Mouse (Mus musculus) gastrocnemius, adult 2 months (tissue): Measurements from ENCODE around the gene Rab25. TPM values are rescaled to one million over a fixed set of nuclear protein-coding genes. Genes with fewer than 3 reads are reported as not detected.

ENCODE experiments used
- DNase-seq: peaks from one replicate; pipeline ENCODE4 v3.0.0; 2022
- H3K27ac ChIP-seq: fragments of 200-600 bp; 2 replicates; pipeline ENCODE4 v1.8.1; 2022; ENCODE audit warnings: mild to moderate bottlenecking
- H3K4me3 ChIP-seq: fragments of 200-600 bp; 2 replicates; pipeline ENCODE4 v1.8.1; 2022; ENCODE audit warnings: mild to moderate bottlenecking, moderate library complexity
- CTCF ChIP-seq: fragments of 200-600 bp; IDR thresholded peaks from 2 replicates; pipeline ENCODE4 v1.8.1; 2022; ENCODE audit warnings: antibody characterized with exemption, mild to moderate bottlenecking, moderate library complexity
- intact Hi-C: fragments of 180-260 bp; cut with DNase I; formaldehyde crosslinking; loops from one replicate; pipeline ENCODE4 v1.15.1; 2025
- total RNA-seq, 2 experiments: library from RNA; stranded (reverse); gene quantifications; 2 replicates each; pipeline ENCODE4 v1.2.3; 2021

The Rab25 gene
- total RNA-seq, 2 experiments from 2014 or later = not detected

DNA sequence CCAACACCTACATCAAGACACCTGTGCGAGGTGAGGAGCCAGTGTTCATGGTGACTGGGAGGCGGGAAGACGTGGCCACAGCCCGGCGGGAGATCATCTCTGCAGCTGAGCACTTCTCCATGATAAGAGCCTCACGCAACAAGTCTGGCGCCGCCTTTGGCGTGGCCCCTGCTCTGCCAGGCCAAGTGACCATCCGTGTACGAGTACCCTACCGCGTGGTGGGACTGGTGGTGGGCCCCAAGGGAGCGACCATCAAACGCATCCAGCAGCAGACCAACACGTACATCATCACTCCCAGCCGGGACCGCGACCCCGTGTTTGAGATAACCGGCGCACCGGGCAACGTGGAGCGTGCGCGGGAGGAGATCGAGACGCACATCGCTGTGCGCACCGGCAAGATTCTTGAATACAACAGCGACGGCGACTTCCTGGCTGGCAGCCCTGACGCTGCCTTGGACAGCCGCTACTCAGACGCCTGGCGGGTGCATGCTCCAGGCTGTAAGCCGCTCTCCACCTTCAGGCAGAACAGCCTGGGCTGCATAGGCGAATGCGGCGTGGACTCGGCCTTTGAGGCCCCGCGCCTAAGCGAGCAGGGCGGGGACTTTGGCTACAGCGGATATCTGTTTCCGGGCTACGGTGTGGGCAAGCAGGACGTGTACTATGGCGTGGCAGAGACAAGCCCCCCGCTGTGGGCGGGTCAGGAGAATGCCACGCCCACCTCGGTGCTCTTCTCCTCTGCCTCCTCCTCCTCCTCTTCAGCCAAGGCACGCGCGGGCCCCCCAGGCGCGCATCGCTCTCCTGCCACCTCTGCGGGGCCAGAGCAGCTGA, 11.8 kb downstream of the Rab25 start:
- TF ChIP-seq CTCF = no peak
- intact Hi-C loops = no loop called here
- peak overlapping the region; percentile 86 for H3K4me3 ChIP-seq
- peak; percentile 89 for DNase-seq
- peak overlapping the region; percentile 85 for H3K27ac ChIP-seq

DNA sequence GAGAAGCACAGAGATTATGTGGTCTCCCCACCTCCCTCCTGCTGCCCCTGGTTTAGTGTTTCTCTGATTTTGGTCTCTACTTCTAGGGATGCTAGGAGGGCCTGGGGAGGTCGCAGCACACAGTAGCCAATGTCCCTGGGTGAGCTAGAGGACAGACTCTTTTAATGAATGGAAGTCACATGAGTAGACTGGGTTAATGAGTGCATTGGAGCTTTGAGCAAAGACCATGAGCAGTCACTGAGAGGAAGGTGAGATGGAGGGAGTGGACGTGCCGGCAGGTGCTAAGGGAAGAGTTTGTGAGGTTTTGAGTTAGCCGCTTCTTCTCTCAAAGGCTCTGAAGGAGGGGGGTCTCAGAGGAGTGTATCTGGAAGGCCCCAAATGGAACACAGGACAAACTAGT, 12.6 kb downstream of the Rab25 start:
- H3K4me3 ChIP-seq = no peak overlapping the region
- TF ChIP-seq CTCF = no peak
- H3K27ac ChIP-seq = no peak overlapping the region
- intact Hi-C loops = no loop called here
- no peak for DNase-seq

DNA sequence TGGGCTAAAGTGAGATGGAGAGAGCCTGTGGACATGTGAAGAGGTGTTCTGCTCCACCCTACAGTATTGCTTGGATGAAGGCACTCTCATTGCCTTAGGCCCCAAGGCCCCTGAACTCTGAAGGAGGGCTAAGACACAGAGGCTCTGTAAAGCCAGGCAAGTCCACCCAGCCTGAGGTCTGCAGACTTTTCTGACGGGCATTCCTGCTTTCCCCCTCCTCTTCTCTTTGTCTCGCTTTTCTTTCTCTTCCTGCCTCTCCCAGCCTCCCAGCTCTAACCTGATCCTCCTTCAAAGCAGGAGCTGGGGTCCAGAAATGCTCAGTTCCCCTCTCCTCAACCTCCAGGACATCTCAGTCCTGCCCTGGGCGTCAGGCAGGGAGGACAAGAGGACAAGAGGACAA, 13.1 kb downstream of the Rab25 start:
- no peak overlapping the region for H3K27ac ChIP-seq
- no peak for TF ChIP-seq CTCF
- no peak for DNase-seq
- H3K4me3 ChIP-seq = no peak overlapping the region
- intact Hi-C loops = no loop called here

DNA sequence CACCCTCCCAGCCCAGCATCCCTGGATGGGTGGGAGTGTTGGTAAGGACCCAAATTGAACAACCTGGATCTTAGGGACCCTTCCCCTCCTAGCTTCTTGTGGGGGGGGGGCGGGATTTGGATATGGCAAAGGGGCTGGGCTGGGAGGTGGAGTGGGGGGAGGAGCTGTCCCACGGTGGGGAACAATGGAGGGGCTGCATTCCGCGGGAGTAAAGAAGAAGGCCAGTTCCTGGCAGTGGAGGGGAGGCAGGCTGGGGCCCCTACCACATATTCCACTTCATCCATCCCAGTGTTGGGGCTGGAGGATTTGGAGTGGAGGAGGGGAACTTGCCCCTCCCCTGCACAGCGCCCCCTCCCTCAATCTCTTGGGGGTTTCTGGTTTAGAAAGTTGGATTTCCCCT, 14.4 kb downstream of the Rab25 start:
- Histone ChIP-seq H3K4me3 (no peak overlapping the region), H3K27ac (no peak overlapping the region)
- TF ChIP-seq CTCF = no peak
- no peak for DNase-seq
- intact Hi-C loops = no loop called here

DNA sequence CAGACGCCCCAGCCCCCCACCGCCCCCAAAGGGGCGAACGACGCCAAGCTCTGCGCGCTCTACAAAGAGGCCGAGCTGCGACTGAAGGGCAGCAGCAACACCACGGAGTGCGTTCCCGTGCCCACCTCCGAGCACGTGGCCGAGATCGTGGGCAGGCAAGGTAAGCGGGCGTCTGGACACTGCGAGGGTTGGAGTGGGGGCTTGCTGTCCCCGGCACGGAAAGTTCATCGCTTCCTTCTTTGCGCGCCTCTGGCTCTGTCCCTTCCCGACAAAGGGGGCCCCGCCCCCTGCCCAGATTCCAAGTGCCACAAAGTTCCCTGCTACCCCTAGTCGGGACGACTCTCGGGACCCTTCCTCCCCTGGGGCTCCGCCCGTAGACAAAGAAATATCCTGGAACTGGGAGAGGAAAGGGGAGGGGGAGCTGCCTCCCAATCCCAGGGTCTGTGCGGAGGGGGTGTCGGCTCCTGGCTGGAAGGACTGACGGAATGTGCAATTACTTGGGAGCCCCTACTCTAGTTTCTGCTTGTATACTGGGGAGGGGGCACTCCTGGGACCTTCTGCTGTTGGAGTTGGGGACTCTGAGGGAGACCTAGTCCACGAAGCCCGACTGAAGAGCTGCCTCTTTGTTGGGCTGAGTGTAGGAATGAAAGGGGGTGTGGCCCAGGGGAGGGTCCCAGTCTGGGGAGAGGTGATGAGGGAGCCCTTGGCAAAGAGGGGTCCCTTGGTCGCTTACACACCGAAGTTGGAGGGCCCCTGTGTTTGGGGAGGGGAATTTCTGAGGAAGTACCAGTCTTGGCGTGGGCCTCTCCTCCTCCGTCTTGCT, 15.2 kb downstream of the Rab25 start:
- Histone ChIP-seq H3K27ac (no peak overlapping the region), H3K4me3 (peak overlapping the region; percentile 91)
- intact Hi-C loops = no loop called here
- DNase-seq = peak; percentile 48
- TF ChIP-seq CTCF = no peak

DNA sequence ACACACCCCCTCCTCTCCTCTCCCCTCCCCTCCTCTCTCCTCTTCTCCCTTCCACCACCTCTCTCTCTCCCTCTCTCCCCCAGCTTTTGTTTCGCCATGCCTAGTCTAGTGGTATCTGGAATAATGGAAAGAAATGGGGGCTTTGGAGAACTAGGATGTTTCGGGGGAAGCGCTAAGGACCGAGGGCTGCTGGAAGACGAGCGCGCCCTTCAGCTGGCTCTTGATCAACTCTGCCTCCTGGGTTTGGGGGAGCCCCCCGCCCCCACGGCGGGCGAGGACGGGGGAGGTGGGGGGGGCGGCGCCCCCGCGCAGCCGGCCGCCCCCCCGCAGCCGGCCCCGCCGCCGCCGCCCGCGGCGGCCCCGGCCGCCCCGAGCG, 15.8 kb downstream of the Rab25 start, which contains the start of gene Mex3a:
TSS of gene Mex3a (plus strand) at position 97 of the 376 bp plus-strand sequence.
- no peak for TF ChIP-seq CTCF
- H3K4me3 ChIP-seq = peak within 1 kb of the TSS; percentile 91
- peak within 1 kb of the TSS; percentile 93 for H3K27ac ChIP-seq
- no peak for DNase-seq
- intact Hi-C loops = no loop called here

DNA sequence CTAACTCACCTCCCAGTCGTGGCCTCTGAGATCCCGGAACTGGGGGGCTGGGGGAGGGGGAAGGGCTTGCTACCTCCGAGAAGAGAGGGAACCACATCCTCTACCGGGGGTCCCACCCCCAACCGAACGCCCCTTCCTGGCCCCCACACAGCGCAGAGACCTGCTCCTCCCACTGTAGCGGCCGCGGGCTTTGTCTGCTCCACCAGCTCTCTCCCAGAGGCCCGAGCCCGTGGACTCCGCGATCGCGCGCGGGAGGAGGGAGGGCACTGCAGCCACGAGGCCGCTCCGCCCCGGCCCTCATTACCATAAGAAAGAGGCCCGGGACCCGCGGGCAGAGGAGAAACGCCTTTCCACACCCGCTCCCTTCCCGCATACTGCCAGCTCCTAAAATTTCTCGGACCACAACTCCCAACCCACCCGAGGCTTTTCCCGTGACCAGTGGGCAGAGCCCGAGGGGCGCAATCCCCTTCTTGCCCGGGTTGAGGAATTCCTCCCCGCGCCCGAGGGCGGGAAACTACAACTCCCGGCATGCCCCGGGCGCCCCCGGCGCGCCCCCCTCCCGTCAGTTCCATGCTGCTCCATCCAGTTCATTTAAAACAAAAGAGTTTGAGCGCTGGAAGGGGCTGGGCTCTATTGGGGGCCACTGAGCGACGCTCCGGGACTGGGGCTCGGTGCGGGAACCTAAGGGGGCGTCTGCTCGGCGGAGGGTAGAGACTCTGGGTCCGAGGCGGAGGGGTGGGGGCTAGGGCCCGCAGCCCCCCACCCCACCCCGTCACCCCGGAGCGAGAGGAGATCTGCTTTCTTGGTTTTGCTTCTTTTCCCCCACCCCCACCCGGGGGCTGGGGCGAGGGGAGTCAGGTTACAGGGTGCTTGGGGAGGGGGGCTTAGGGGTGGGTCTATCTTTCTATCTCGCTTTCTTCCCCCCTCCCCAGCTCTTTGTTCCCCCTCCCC, 16.5 kb downstream of the Rab25 start:
- TF ChIP-seq CTCF = no peak
- peak overlapping the region; percentile 91 for H3K4me3 ChIP-seq
- peak; percentile 87 for DNase-seq
- intact Hi-C loops = no loop called here
- peak overlapping the region; percentile 93 for H3K27ac ChIP-seq

DNA sequence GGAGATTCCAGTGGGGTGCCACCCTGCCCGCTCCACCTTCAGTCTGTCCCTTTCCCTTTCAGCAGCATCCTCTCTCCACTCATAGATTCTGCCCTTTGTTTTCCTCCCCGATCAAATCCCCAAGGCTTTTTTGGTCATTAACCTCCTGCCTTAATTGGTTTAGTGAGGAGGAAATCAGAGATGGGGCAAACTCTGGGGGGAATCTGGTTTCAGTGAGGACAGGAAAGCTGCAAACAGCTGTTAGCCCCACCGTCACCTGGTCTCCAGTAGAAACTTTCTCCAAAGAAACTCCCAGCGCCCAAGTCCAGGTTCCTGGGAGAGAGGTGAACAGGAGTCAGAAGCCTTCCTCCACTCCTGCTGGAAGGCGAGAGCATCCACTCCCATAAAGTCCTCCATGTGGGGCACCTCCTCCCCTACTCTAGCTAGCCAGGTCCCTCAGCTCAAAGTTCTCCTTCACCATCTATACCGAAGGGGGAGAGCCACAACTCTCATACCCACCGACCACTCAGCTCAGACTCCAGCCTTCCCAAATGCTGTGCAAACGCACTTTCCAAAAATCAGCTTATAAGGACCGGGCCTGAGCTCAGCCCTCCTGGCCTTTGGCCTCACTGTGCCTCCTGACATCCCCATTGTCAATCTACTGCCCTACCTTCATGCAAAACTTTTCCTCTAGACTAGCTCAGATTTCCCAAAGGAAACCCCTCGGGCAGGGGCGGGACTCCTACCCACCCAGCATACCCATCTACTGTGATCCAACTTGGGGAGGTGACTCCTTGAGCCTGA, 17.8 kb downstream of the Rab25 start:
- intact Hi-C loops = no loop called here
- TF ChIP-seq CTCF = no peak
- Histone ChIP-seq H3K4me3 (peak overlapping the region; percentile 91), H3K27ac (peak overlapping the region; percentile 93; the same call in 1 of the 2 replicates)
- DNase-seq = no peak

DNA sequence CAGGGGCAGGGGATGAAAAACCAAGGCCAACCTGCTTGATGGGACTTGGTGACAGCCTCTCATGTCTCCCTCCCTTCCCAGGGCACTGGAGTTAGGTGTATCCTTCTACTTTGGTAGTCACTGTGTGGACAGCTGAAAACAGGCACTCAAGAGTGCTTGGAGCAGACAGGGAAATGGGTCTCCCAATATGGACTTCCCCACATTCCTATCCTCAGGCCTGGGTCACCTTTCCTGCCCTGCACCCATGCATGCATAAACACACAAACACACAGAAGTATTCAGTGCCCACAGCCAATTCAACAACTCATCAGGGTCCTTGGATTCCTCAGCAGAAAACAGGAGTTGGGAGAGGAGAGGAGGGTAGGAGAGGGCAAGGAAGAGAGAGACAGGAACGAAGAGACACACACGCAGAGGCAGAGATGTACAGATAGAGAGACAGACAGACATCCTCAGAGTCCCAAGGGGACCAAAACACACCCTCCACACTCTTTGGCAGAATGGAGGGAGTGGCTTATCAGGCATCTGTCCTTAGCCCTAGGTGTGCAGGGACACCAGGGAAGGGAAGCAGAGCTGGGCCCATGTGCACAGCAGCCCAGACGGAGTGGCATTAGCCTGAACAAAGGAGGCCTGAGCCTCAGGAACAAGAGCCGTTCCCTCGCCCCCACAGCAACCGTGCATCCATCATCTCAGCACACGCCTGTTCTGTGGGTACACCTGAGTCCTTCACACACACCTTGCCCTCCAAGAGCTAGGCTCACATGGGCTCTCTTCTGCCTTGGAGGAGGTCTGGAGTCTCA, 18.7 kb downstream of the Rab25 start:
- no peak for TF ChIP-seq CTCF
- no peak for DNase-seq
- intact Hi-C loops = loop anchor here (5.0 kb wide), 1 partner anchor 122 kb away; no protein-coding TSS in a partner anchor
- Histone ChIP-seq H3K4me3 (no peak overlapping the region), H3K27ac (no peak overlapping the region)

DNA sequence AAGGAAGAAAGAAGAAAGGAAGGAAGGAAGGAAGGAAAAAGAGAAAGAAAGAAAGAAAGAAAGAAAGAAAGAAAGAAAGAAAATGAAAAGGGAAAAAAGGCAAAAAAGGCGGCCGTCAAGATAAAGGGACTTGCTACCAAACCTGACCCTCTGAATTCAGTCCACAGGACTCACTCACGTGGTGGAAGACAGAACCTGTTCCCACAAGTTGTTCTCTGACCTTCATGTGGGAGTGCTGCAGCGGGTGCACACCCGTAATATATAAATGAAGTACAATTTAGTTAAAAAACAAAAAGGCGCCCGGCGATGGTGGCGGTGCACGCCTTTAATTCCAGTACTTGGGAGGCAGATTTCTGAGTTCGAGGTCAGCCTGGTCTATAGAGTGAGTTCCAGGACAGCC, 19.5 kb downstream of the Rab25 start:
- intact Hi-C loops = loop anchor here (5.0 kb wide), 1 partner anchor 121 kb away; no protein-coding TSS in a partner anchor
- no peak overlapping the region for H3K27ac ChIP-seq
- no peak for TF ChIP-seq CTCF

DNA sequence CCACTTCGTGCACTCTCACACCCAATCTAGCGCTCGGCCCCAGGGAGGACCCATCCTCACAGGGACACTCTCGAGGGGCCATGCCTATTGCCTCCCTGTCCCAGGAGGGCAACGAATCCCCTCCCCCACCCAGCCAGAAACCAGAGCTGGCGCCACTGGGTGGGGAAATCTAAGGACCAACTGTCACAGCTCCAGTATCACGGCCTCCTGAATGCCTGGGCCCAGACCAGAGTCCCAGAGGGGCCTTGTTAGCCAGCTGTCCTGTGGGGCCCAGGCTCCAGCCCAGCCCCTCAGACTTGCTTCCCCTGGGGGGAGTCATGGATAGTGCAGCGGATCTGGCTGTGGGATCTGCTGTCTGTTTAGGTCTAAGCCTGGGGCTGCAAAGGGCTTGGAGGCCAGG, 20.5 kb downstream of the Rab25 start:
- Histone ChIP-seq H3K4me3 (no peak overlapping the region), H3K27ac (peak overlapping the region; percentile 53)
- intact Hi-C loops = loop anchor here (5.0 kb wide), 1 partner anchor 120 kb away; no protein-coding TSS in a partner anchor
- TF ChIP-seq CTCF = no peak
- peak; percentile 57 for DNase-seq

More for the DNA sequence above, 19.5 kb downstream of the Rab25 start:
- no peak for DNase-seq
- no peak overlapping the region for H3K4me3 ChIP-seq
